Mouse (Mus musculus): ENCODE data around the gene Purb. TPM values are rescaled to one million over a fixed set of nuclear protein-coding genes. Genes with fewer than 3 reads are reported as not detected.

The Purb gene
- polyA plus RNA-seq, 1 experiment from 2014 or later: 12.5 TPM

DNA sequence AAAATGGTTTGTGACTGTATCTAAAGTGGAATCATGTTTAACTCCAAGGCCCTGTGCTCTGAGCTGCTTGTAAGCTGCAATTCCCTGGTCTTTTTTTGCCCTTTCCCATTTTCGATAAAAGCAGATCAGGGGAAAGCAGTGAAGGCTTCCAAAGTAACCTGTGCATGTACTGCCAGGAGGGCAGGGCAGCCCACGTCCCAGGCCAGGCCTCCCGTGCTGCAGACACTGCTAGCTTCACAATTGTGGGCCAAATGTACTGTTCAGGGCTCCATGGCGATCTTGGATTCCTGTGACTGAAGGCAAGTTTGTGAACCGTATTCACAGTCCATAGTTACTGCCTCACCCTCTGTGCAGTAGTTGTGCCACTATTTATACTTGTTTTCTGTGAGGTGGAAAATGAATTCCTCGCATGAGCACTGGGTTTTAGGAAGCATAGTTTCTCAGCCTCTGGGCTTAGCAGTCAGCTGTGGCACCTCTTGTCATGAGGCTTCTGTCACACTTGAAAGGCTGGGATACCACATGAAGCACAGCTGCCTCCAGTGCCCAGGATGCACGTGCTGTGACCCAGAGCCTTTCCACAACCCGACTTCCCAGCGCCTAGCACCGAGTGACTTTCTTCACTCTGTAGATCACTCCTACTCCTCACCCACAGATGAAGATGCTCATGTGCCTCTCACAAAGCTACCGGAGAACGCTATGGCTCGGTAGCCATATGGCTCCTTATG lies 5.1 kb upstream of the Purb start:
- no peak overlapping the region for H3K4me3 ChIP-seq
- H3K4me1 ChIP-seq (replicated peaks): no peaks in the 10 kb centered on the region
- H3K27me3 ChIP-seq: 0 out of 2 replicates have a peak, but pooled peaks cover 6% of the 10 kb centered on the region
- no peak overlapping the region for H3K27ac ChIP-seq (replicated peaks)
- no peaks in the 10 kb centered on the region for H3K9me3 ChIP-seq
- ATAC-seq (ENCODE audit: low read depth): no peak
- H3K36me3 ChIP-seq: no peaks in the 10 kb centered on the region
- 81% methylated on average over 13 of the region's 13 CpGs for WGBS
- no peak overlapping the region for H3K4me2 ChIP-seq
- no peak overlapping the region for H3K9ac ChIP-seq

DNA sequence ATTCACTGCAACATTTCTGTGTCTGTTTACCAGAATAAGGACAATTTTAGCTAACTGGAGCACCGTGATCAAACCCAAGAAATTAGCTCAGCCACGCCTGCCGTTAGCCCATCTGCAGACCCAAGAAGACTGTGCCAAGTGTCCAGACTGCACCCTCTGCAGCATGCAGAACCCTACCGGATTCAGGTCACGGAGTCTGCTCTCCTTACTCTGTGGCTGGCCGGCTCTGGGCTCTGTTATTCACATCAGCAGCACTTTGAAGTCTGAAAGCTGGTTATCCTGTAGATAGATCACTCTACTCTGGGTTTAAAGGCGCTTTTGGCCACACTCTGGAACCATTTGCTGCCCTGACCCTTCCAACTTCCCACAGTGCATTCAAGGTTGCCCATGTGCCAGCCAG lies 4.5 kb upstream of the Purb start:
- Histone ChIP-seq H3K9me3 (no peaks in the 10 kb centered on the region), H3K9ac (no peak overlapping the region), H3K36me3 (no peaks in the 10 kb centered on the region), H3K27ac (replicated peaks) (no peak overlapping the region), H3K27me3 (0 out of 2 replicates have a peak, but pooled peaks cover 6% of the 10 kb centered on the region), H3K4me2 (no peak overlapping the region), H3K4me1 (replicated peaks) (no peaks in the 10 kb centered on the region), H3K4me3 (no peak overlapping the region)
- no peak for ATAC-seq (ENCODE audit: low read depth)
- WGBS: 74% methylated on average over 7 of the region's 7 CpGs

DNA sequence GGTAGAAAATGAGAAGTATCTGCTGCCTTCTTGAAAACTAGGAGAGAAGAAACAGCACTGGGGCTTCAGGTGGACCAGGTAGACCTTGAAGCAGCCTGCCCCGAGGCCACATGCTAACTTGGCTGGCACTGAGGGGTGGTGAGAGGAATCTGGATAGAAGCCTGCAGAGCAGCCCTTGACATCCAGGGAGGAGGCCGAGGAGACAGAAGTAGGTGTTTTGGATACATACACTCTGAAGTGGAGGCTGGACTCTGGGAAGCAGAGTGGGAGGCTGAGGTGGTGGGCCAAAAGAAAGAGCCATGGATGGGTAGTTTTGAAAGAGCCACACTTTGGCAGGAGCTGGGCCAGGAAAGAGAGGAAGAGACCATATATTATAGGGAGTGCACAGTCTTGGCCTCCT lies 3.5 kb upstream of the Purb start:
- ATAC-seq (ENCODE audit: low read depth): no peak
- 82% methylated on average over 2 of the region's 2 CpGs for WGBS

DNA sequence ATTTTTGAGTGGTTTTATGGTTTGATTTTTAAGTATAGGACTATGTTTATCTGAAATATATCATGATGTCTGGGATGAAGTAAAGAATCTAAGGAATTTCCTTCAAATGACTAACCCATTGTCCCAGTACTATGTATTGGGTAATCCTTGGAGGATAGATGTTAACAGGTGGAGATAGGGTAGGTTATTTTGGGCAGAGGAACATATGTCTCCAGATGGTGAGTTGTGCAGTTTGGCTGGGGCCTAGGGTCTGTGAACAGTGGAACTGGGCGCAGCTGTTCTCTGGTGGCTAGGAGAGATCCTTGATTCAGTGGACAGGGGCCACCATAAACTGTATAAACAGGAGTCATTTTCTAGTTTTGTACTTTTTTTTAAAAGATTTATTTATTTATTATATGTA lies 1.6 kb upstream of the Purb start:
- WGBS: 92% methylated on average over 1 of the region's 1 CpGs
- no peak overlapping the region for H3K4me2 ChIP-seq
- 0 out of 2 replicates have a peak, but pooled peaks cover 6% of the 10 kb centered on the region for H3K27me3 ChIP-seq
- H3K9ac ChIP-seq: no peak overlapping the region
- no peak overlapping the region for H3K4me3 ChIP-seq
- no peak for ATAC-seq (ENCODE audit: low read depth)
- no peaks in the 10 kb centered on the region for H3K9me3 ChIP-seq
- H3K27ac ChIP-seq (replicated peaks): no peak overlapping the region
- H3K4me1 ChIP-seq (replicated peaks): peaks cover 22% of the 10 kb centered on the region
- H3K36me3 ChIP-seq: no peaks in the 10 kb centered on the region

More for the DNA sequence above, 3.5 kb upstream of the Purb start:
- Histone ChIP-seq H3K9ac (no peak overlapping the region; the same call in 1 of the 2 replicates), H3K9me3 (no peaks in the 10 kb centered on the region), H3K4me1 (replicated peaks) (peaks cover 5% of the 10 kb centered on the region), H3K27me3 (0 out of 2 replicates have a peak, but pooled peaks cover 6% of the 10 kb centered on the region), H3K4me3 (no peak overlapping the region), H3K27ac (replicated peaks) (no peak overlapping the region), H3K36me3 (no peaks in the 10 kb centered on the region), H3K4me2 (no peak overlapping the region)

DNA sequence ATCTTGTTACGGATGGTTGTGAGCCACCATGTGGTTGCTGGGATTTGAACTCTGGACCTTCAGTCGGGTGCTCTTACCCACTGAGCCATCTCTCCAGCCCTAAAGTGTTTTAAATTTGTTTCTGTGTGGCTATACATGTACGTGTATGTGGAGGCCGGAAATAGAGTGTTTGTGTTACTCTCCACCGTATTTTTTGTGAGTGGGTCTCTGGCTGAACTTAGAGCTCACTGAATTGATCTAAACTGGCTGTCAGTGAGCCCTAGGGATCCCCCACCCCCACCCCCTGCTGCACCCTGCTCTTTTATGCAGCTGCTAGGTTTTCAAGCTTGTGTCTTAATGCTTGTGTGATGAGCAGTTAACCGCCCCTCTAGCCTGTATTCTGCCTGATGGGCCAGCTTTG lies 1.2 kb upstream of the Purb start:
- Histone ChIP-seq H3K27ac (replicated peaks) (no peak overlapping the region), H3K4me1 (replicated peaks) (peaks cover 26% of the 10 kb centered on the region), H3K9ac (no peak overlapping the region), H3K9me3 (no peaks in the 10 kb centered on the region), H3K27me3 (0 out of 2 replicates have a peak, but pooled peaks cover 6% of the 10 kb centered on the region), H3K36me3 (no peaks in the 10 kb centered on the region), H3K4me3 (no peak overlapping the region), H3K4me2 (no peak overlapping the region)
- 73% methylated on average over 6 of the region's 6 CpGs for WGBS
- 0 out of 2 replicates have a peak, but pooled peaks have one; percentile 4 for ATAC-seq (ENCODE audit: low read depth)

DNA sequence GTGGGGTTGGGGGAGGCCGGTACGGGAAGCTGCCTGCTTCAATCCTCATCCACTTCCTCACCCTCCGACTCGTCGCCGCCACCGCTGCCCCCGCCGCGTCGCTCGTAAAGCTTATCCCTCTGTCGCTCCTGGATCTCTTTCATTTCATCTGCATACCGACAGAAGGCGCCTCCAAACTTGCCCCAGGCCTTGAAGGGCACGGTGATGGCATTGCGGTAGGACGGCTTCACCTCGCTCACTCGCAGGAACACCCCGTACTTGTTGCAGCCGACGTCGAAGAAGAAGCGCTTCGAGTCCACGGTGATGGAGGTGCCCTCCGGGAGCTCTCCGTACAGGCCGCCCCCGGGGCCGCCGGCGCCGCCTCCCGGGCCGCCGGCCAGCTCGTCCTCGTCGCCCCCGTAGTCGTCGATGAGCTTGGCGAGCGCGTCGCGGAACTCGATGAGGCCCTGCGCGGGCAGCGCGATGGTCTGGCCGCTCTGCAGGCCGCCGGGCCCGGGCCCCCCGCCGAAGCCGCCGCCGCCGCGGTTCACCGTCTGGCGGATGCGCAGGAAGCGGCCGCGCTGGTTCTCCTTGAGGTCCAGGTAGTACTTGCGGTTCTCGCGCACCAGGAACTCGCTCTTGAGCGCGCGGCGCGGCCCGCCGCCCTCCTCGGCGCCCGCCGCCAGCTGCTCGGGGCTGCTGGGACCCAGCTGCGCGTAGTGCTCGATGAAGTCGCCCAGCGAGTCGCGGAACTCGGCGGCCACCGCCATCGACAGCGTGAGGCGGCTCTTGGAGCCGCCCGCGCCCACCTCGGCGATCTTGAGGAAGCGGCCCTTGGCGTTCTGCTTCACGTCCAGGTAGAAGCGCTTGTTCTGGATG lies 614 bp downstream of the Purb start:
- peak overlapping the region; percentile 96 for H3K27ac ChIP-seq (replicated peaks)
- no peaks in the 10 kb centered on the region for H3K36me3 ChIP-seq
- peak overlapping the region; percentile 97 for H3K4me2 ChIP-seq
- peaks cover 43% of the 10 kb centered on the region for H3K4me1 ChIP-seq (replicated peaks)
- WGBS: under 1% methylated on average over 109 of the region's 109 CpGs
- no peaks in the 10 kb centered on the region for H3K9me3 ChIP-seq
- peak; percentile 21 for ATAC-seq (ENCODE audit: low read depth)
- peak overlapping the region; percentile 99 for H3K4me3 ChIP-seq
- H3K9ac ChIP-seq: peak overlapping the region; percentile 98
- H3K27me3 ChIP-seq: no peaks in the 10 kb centered on the region

DNA sequence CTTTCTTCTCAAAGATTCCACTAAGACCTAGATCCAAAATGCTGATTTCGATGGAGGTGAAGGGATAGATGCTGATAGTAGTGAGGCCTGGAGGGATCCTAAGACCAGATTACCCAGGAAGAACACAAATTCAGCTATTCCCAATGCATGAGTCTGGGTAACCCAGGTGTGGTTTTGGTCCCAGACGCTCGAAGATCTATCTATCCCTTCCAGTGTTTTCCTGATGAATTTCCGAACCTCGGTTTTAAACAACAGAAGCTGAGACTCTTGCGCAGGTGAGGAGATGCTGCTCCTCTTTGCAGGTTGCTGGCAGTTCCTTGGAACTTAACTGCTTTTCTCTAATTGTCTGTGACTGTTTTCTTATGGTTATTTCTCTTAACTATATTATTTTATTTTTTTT lies 1.3 kb downstream of the Purb start:
- H3K27me3 ChIP-seq: no peaks in the 10 kb centered on the region
- ATAC-seq (ENCODE audit: low read depth): no peak
- peak overlapping the region; percentile 98 for H3K9ac ChIP-seq
- peak overlapping the region; percentile 96 for H3K27ac ChIP-seq (replicated peaks)
- H3K4me2 ChIP-seq: peak overlapping the region; percentile 97
- 32% methylated on average over 6 of the region's 6 CpGs for WGBS
- peak overlapping the region; percentile 99 for H3K4me3 ChIP-seq
- H3K9me3 ChIP-seq: no peaks in the 10 kb centered on the region
- H3K36me3 ChIP-seq: no peaks in the 10 kb centered on the region
- peaks cover 48% of the 10 kb centered on the region for H3K4me1 ChIP-seq (replicated peaks)

DNA sequence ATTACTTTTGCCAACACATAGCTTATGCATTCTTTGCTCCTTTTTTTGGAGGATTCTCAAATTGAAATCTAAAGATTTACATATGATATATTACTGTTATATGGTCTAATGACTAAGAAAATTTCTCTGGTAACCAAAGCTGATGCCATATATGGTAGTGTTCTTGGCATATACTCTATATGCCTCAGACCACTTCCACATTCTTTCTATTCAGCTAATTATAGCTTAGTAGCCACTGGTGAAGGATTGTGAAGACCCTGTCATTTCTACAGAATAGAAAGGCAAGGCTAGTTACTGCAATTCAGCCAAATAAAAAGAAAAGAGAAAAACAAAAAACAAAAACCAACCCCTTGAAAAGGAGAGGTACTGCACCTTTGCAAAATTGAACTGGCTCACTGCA lies 3.6 kb downstream of the Purb start:
- peak overlapping the region; percentile 98 for H3K9ac ChIP-seq
- H3K9me3 ChIP-seq: no peaks in the 10 kb centered on the region
- H3K4me2 ChIP-seq: peak overlapping the region; percentile 97
- no peak for ATAC-seq (ENCODE audit: low read depth)
- peaks cover 4% of the 10 kb centered on the region for H3K36me3 ChIP-seq
- H3K4me3 ChIP-seq: peak overlapping the region; percentile 99
- no peaks in the 10 kb centered on the region for H3K27me3 ChIP-seq
- peaks cover 64% of the 10 kb centered on the region for H3K4me1 ChIP-seq (replicated peaks)
- peak overlapping the region; percentile 73 for H3K27ac ChIP-seq (replicated peaks)

DNA sequence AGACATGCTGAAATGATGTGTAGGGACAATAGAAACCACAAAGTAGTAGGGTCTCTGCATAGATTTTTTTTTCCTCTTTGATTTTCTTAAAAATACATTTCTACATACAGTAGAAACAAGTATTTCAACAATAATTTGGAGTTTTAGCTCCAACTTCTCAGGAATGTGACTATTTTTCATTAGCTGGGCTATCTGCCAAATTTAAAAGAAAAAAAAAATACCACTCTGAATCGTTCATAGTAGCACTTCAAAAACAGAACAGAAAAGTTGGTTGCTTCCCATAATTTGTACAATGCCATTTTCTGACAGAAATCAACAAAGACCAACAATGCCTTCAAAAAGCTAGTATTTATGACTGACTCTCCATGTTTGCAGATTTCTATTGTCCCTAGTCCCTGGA lies 4.2 kb downstream of the Purb start:
- peaks cover 9% of the 10 kb centered on the region for H3K36me3 ChIP-seq
- 12% methylated on average over 1 of the region's 1 CpGs for WGBS
- peak overlapping the region; percentile 97 for H3K4me2 ChIP-seq
- no peaks in the 10 kb centered on the region for H3K27me3 ChIP-seq
- peak overlapping the region; percentile 73 for H3K27ac ChIP-seq (replicated peaks)
- peak overlapping the region; percentile 99 for H3K4me3 ChIP-seq
- H3K9me3 ChIP-seq: no peaks in the 10 kb centered on the region
- ATAC-seq (ENCODE audit: low read depth): no peak
- H3K9ac ChIP-seq: peak overlapping the region; percentile 67
- peaks cover 64% of the 10 kb centered on the region for H3K4me1 ChIP-seq (replicated peaks)

DNA sequence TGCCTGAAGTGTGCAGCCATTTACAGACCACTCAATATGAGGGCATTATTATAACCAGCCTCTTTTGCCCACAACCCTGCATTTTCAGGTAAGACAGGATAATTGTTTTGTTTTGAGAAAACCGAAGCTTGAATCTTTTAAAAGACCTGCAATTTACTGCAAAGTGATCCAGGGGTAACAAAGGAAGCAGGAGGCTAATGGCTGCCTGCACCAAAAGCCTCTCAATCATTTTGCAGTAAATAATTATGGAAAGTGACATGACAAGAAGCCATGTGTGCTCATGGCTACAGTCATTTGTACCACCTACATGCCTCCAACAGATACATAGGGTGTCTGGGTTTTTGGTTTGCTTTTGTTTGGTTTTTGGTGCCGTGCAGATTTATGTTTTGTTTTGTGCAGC lies 4.7 kb downstream of the Purb start:
- peak overlapping the region; percentile 97 for H3K4me2 ChIP-seq
- no peak for ATAC-seq (ENCODE audit: low read depth)
- H3K4me1 ChIP-seq (replicated peaks): peaks cover 64% of the 10 kb centered on the region
- H3K36me3 ChIP-seq: peaks cover 14% of the 10 kb centered on the region
- WGBS: 35% methylated on average over 2 of the region's 2 CpGs
- peak overlapping the region; percentile 67 for H3K9ac ChIP-seq
- no peaks in the 10 kb centered on the region for H3K9me3 ChIP-seq
- H3K27ac ChIP-seq (replicated peaks): peak overlapping the region; percentile 67
- peak overlapping the region; percentile 99 for H3K4me3 ChIP-seq
- no peaks in the 10 kb centered on the region for H3K27me3 ChIP-seq

DNA sequence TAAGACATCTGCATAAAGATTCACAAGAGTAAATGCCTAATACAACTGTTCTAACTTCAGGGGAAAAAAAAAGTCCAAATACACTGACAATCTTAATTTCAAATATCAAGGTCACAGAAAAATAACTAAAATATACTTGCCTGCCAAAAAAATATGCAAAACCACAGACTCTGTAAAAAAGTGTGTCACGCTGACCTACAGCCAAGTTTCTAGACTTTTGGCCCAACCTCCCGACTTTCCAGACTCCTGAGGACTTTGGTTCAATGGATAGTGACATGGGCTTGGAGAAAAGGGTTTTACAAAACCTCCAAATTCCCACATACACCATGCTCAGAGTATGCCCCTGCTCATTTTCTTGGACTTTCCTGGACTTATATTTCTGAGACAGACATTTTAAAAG lies 7.2 kb downstream of the Purb start:
- Histone ChIP-seq H3K4me3 (no peak overlapping the region), H3K27ac (replicated peaks) (no peak overlapping the region), H3K4me1 (replicated peaks) (peaks cover 52% of the 10 kb centered on the region), H3K9ac (no peak overlapping the region), H3K27me3 (no peaks in the 10 kb centered on the region), H3K9me3 (no peaks in the 10 kb centered on the region), H3K36me3 (peaks cover 31% of the 10 kb centered on the region), H3K4me2 (no peak overlapping the region)
- 94% methylated on average over 2 of the region's 2 CpGs for WGBS
- ATAC-seq (ENCODE audit: low read depth): no peak

DNA sequence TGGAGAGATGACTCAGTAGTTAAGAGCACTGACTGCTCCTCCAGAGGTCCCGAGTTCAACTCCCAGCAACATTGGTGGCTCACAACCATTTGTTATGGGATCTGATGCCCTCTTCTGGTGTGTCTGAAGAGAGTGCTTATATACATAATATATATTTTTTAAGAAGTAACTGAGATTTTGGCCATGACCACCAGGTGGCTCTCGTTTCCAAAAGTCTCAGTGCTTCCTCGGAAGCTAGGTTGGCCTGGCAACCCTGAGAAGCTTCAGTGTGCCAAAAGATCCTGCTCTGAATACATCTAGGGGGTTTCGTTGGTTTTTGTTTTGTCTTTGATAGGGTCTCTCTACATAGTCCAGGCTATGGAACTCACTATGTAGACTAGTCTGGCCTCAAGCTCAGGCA lies 10.6 kb downstream of the Purb start:
- H3K9ac ChIP-seq: no peak overlapping the region
- WGBS: 27% methylated on average over 4 of the region's 4 CpGs
- H3K4me1 ChIP-seq (replicated peaks): peaks cover 21% of the 10 kb centered on the region
- no peak overlapping the region for H3K27ac ChIP-seq (replicated peaks)
- no peak overlapping the region for H3K4me2 ChIP-seq
- H3K9me3 ChIP-seq: no peaks in the 10 kb centered on the region
- ATAC-seq (ENCODE audit: low read depth): peak; percentile 28
- H3K36me3 ChIP-seq: peaks cover 37% of the 10 kb centered on the region
- no peaks in the 10 kb centered on the region for H3K27me3 ChIP-seq
- H3K4me3 ChIP-seq: no peak overlapping the region

Data from neural tube, embryonic 13.5 days (tissue).